Mouse (Mus musculus): ENCODE measurements around the gene Tmem126b. TPM values are rescaled to one million over a fixed set of nuclear protein-coding genes. Genes with fewer than 3 reads are reported as not detected.
A peak's percentile ranks its signal among the peaks of the same experiment; 100 is the strongest.

Gene Tmem126b
- total RNA-seq, 2 experiments from 2014 or later = 18.7 to 19.2 TPM

- DNase-seq = peak; percentile 77
Observed at GRCm38 (mm10) chr7:90426020-90427001, 49.5 kb downstream of the Tmem126b start, which contains the start of gene Ccdc89. Ccdc89 (plus strand) TSS chr7:90426577.

Other genes with a start within 250 kb of the Tmem126b start
- not detected for gene Ccdc83, start 210.2 kb downstream of the Tmem126b start, total RNA-seq (2021)
- 1 to 10 TPM; 5.8 to 6.0 TPM for gene Sytl2, start 173.7 kb downstream of the Tmem126b start, total RNA-seq (2021)
- gene Ccdc89, start 49.4 kb downstream of the Tmem126b start, total RNA-seq (2021) = under 1 TPM in 1 of 2 experiments, not detected in 1; 0.13 TPM
- 10 to 100 TPM; 12.8 to 15.0 TPM for gene Crebzf, start 33.3 kb downstream of the Tmem126b start, total RNA-seq (2021)
- 10 to 100 TPM; 90.6 to 97.2 TPM for gene Tmem126a, start 18.8 kb downstream of the Tmem126b start, total RNA-seq (2021)
- under 1 TPM; 0.05 to 0.75 TPM for gene Dlg2, start 671 bp upstream of the Tmem126b start, total RNA-seq (2021)